Mouse (Mus musculus) T-helper 17 cell (primary cell): ENCODE data around the gene Usp19.

Experiments
- in situ Hi-C, 2 experiments: fragments of 300-600 bp; cut with MboI, MseI; formaldehyde crosslinking; loops; 1 replicate in 1 of 2; 2 replicates in 1 of 2; pipeline ENCODE4 v1.15.1; 2025; ENCODE audit warnings: high pct_unique_total_duplicates in 2 of 2

The Usp19 gene

DNA sequence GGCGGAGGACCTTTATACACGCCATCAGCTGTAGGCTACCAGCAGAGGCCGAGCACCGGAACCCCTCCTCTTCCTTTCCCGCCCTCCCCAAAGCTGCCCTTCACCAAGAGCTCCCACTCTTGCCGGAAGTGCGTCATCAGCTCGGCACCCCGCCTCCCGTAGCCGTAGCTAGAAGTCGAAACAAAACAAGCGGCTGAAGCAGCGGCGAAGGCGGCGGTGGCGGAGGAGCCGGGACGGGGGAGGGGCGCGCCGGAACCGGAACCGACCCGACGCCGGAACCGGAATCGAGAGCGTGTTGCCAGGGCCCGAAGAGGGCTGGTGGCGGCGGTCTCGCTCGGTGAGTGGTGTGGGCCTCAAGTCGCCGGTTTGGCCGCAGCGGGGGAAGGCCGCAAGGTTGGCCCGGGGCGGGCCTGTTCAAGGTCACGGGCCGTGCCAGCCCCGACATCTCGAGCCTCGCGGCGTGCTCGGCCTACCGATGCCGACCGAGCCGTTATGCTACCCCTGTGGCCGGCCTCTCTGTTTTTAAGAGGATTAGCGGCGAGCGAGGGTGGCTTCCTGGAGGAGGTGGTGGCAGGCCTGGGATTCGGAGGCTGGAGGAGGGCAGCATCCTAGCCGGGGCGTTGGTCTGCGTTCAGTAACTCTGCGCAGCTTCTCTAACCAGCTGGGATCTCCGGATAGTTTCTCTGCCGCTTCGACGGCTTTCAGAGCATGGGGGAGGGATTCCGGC, at the start of gene Usp19:
Gene Usp19 (plus strand): TSS at position 44 of the 727 bp plus-strand sequence.
- in situ Hi-C loops = no loop called here

DNA sequence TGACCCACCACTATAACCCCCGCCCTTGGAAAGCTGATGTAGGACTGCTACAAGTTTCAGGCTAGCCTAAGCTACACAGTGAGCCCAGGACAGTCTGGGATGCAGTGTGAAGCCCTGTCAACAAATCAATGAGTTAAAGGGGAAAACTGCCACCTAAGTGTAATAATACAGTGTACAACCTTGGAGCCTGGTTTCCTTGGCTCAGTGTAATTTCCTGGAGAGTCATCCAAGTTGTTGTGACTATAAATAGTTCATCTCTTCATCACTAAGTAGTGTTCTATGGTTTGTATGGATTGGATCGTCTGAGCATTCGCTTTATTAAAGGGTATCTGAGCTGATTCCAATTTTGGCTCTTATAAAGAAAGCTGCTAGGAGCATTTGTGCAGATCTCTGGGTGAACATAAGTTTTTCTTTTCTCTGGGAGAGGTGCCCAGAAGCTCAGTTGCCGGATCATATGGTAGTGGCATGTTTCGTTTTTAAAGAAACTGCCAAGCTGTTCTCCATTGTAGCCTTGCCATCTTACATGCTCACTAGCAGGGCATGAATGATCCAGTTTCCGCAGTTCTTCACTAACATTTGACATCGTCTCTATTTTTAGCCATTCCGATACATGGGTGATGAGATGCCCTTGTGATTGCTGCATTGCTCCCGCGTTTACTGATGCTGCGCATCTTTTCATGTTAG, 49.0 kb upstream of the Usp19 start:
- in situ Hi-C loops = no loop called here

DNA sequence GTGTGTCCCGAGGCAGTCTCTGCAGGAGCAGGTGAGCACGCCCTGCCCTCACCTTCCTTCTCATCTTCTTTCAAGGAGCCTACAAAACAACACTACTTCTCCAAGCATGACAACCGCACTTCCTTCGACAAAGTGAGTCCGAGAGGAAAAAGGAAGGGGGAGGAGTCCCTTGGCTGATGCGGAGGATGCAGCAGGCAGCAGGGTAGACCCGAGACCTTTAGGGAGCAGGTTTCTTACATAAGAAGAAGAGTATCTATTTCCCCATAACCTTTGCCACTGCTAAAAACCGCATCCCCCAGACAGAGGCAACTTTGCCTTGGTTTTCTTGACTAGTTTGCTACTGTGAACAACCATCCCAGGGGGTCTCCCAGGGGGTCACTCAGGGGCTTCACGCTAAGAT, 45.3 kb upstream of the Usp19 start:
- in situ Hi-C loops = no loop called here

DNA sequence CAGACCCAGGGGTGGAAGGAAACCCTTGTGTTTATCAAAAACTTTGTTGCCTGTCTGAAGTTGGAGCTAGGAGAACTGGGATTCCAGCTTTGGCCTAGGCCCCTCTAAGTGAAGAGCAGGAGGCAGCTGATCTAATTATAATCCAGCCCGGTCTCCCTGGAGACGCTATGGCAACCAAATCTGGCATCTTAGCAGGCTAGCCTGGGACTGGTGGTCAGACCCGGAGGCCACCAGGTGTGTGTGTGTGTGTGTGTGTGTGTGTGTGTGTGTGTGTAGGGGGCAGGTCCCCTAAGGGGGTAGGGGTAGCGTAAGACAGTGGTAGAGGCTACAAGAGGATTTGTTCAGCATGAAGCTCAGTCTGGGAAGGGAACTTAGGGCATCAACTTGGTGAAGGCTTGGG, 40.5 kb upstream of the Usp19 start:
- in situ Hi-C loops = no loop called here

DNA sequence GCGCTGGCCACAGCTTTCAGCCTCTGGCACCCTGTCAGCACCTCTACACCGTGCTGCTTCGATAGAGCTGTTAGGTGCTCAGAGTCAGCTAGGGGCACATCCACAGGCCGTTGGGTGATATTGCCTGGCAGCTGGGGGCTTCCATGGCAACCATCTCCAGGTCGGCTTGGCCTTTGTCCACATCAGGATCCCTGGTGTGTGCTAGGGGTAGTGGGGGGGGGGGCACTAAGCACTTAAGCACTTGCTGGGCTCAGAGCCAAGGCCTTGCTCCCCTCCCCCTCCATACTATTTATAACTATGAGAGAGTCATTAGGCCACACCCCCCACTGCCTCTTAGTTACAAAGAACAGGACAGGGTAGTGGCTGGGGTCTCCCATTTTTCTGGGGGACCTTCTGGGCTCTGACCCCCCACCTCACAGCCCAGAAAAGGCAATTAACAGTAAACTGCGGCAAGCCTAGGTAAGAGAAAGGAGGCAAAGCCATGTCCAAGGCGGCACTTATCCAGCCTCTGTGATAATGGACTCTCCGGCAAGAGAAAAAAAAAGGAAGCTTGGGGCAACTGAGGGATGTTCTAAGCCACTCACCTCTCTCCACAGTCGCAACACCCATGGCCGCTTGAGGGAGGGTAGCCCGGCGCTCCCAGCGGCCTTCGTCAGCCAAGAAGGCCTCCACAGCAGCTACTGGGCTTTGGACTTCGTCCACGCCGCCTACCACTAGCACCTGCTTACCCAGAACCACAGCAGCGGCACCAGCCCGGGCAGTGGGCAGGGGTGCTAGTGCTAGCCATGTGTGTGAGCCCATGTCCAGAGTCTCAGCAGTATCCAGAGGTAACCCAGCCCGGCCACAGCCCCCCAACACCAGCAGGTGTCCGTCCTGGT, 39.9 kb upstream of the Usp19 start:
- in situ Hi-C loops = no loop called here

DNA sequence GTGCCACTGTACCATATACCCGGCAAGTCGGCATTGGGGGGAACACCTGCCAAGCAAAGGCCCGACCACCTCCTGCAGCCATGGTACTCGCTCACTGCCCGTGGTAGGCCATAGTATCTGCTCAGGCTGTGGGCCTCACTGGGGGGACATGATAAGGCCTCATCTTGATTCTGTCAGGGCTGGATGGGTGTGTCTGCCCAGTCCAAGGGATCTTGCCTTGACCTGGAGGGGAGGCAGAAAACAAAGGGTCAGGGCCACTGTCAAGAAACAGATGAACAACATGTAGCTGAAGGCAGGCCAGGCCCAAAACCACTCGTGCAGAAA, 39.3 kb upstream of the Usp19 start:
- in situ Hi-C loops = no loop called here

DNA sequence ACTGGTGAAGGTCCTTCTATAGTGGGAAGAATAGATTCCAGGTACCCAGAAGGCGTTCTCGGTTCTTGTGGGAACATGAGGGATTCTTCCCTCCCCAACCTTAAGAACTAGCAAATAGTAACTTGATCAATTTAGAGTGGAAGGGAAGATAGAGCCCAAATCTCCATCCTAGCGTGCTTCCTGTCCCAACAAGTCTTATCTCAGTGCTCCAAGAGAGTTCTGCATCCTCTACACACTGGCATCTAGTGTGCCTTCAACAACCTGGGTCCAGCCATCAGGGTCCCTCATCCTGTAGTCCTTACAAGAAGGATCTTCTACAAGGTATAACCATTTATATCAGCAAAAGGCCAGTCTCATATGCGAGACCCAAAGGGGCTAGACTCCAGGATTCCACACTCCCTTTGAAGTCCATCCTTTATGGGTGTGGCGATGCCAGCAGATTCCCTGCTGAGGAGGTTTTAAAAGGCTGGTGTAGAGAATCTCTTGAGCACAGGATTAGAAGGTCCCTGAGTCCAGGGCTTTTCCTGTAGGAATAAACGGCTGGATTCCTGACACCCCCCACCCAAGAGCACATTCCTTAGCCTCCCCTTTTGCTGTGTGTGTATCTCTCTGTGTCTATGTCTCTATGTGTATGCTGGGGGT, 38.8 kb upstream of the Usp19 start:
- in situ Hi-C loops = no loop called here

DNA sequence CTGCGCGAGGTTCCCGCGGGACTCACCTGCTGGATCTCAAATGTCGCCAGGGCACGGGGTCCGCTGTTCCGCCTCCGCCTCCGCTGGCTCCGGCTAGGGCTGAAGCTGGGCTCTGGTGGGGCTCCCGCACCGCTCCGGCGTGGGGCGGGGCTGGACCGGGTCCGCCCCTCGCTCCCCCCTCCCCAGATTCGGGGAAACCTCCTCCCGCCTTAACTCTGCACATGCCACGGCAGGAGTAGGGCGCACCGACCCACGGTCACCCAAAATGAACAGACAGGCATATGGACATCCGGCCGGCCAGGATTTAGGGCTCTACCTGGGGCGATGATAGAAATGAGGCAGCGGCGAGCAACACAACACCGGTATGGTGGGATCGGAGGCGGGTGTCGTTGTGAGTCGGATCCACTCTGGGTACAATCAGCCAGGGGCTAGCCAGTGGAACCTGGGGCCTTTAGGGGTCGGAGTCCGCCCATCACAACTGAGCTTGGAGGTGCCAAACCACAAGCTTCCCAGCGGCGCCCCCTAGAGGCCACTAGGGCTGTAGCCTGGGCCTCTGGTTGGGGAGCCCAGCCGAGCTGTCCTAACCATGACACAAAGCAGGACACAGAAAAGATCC, 38.0 kb upstream of the Usp19 start:
- in situ Hi-C loops = no loop called here

DNA sequence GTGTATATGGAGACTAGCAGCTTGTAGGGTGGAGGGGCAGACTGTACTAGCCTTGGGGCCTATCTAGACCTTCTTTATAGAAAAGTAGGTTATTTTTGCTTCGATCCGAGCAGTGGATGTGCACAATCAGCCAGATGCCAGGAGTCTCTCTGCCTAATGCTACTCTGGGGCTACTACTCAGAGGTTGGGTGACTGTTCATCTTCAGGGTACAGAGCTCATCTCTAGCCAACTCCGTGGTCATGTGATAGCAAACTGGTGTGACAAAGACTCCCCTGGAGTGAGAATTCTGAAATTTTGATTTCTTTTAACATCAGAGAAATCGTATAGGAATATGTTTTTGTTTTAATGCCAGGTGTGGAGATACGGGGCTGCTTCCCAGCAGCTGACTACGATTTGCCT, 37.5 kb upstream of the Usp19 start:
- in situ Hi-C loops = no loop called here

DNA sequence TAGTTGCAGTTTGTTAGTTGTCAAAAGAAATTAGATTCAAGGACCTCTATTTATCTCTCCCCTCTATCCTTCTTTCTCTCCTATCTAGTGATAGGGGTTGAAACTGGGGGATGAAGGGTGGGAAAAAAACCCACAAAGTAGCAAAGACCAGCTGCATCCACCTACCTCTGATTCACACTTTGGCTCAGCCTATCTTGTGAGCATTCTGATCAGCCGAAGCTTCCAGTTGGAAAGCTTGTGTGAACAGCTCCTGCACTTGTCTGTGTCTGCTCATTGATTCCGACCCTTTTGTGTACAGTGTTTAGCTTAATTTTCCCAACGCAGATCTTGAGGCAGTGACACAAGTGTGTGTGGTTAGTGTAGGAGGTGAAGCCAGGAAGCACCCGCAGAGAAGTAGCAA, 36.9 kb upstream of the Usp19 start:
- in situ Hi-C loops = no loop called here

DNA sequence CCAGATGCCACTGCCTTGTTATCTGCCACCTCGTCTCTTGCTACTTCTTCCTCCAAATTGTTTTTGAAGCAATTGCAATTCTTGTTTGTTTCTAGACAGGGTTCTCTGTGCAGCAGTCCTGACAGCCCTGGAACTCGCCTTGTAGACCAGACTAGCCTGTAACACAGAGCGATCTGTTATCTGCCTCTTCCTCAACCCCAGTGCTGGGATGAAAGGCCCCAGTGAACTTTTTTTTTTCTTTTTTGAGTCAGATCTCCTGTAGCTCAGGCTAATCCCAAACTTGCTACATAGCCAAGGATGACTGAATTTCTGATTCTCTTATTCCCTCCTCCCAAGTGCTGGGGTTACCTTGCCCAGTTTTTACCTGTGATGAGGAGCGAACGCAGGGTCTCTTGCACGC, 36.0 kb upstream of the Usp19 start:
- in situ Hi-C loops = no loop called here

DNA sequence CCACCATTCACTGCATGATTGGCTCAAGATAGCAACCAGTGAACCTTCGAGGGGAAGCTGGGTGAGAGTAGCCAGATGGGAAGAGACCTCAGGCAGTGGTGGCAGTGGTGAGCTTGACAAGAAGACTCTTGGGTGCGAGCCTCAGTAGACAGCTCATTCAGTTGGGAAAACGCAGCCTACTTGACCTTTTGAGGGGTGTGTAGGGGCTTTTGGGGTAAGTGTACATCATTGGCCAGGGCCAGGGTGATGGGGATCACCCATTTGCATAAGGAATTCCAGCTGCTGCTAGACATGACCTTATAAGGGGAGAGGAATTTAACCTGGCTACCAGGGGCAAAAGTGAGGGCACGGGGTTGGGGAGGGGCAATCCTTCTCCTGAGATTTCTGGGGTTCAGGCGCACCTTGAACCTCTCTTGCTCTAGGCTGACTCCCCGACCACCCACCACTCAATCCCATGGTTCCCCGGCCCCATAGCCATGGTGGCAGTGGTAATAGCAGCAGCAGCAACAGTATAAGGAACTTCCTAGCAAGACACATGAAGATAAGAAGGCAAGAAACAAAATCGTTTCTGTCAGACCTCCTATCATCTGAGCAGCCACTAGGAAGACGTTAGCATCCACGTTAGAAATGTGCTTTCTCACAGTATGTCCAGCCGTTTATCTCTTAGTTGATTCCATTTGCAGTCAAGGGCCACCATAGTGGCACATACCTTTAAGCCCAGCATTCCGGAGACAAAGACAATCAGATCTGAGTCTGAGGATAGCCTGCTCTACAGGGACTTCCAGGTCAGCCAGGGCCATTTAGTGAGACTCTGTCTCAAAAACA, 34.4 kb upstream of the Usp19 start:
- in situ Hi-C loops = no loop called here

DNA sequence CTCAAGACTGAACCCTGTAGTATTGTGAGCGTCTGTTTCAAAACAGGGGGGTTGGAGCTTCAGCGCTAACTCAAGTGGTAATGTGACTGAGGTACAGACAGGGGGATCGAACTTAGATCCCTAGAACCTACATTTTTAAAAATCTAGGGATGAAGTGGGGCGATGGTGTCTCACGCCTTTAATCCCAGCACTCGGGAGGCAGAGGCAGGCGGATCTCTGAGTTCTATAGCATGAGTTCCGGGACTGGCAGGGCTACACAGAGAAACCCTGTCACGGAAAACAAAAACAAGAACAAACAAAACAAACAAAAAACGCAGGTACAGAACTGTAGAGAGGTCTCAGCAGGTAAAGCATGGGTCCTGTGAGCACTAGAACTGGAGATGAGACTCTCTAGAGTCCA, 33.4 kb upstream of the Usp19 start:
- in situ Hi-C loops = no loop called here

DNA sequence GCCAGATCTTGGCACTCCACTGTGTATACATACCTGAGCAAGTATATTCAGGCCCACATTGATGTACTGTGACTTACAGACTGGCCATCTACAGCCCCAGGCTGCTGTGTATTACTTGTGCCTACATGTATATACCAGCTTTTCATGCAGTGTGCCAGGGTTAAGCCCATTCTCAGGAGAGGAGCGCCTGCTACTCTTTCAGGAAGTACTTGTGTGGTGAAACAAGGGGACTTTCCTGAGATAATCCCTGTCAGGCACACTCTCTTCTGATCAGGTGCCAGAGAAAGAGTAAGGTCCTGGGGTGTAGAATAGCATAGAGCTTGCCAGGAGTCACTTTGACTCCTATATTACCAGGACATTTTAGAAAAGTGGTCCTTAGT, 30.5 kb upstream of the Usp19 start:
- in situ Hi-C loops = no loop called here

DNA sequence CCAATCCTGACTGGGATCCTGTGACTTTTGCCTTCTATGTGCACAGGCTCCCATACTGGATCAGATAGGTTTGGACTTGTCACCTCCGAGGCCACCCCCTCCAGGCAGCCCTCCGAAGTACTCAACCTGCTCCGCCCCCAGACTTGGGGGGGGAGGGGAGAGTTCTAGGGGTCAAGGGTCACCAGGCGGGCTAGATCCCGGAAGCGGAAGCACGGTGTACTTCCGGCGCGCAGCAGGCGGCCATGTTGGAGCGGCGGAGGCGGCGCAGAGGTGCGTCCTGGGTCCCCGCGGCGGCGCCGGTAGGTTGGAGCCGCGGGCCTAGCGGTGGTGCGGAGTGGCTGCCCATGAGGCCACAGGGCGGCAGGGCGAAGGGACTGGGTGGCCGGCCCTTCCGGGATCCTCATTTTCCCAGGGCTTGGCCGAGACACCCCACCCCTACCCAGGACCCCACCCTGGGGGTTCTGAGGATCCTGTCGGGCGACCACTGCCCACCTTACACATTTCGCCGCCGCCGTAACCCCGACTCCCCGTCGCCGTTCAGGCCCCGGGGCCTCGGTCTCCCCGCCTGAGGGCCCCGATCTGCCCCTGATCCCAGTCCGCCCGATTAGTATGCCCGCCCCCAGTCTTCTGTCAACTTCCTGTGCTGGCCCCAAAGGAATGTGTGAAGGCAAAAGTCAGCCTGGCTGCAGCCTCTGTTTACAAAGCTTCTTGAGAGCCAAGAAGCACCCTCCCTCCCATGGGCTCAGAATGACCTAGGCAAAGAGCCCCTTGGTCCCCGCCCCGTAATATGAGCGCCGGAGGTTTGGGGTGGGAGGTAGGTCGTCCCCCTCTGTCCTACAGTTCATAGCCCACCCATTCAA, 29.9 kb upstream of the Usp19 start, which contains the start of gene Ccdc71:
Gene Ccdc71 (plus strand): TSS at position 209 of the 860 bp plus-strand sequence.
- in situ Hi-C loops = no loop called here

DNA sequence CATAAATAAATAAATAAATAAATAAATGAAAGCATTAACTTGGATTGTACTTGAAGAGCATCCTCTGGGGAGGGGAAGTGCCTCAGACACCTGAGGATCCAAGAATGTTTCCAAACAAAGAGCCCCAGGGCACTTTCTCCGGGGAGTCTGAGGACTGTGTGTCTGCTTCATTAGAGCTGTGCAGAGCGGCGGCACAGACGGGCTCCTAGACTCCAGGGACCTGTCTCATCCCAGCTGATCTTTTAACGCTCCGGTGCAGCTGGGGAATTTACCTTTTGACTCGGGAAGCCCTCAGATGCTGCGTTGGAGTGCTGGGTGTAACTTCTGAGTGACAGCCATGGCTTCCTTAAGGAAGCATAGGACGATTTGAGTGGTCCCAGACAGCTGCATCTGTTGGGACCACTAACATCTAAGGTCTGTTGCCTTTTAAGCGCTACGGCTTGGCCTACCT, 29.2 kb upstream of the Usp19 start, which contains the start of gene Klhdc8b:
Gene Klhdc8b (minus strand): TSS at position 401 of the 451 bp plus-strand sequence.
- in situ Hi-C loops = no loop called here

DNA sequence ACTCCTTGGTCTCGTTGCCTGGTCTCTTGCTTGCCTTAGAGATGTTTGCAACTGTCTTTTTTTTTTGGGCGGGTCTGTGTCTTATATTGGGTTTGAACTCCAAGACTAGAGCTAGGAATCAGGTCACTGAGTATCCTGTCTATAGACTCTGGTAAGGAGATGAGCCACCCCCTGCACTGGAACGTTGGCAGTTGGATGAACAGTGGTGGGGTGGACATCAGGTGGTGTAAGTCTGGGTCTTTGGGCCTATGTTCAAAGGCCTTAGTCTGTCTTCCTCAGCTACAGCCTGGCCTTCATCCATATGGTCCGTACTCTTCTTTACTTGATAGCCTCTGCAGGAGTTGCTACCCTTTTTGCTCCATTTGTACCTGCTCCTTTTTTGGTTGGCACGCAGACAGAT, 28.7 kb upstream of the Usp19 start:
- in situ Hi-C loops = no loop called here

DNA sequence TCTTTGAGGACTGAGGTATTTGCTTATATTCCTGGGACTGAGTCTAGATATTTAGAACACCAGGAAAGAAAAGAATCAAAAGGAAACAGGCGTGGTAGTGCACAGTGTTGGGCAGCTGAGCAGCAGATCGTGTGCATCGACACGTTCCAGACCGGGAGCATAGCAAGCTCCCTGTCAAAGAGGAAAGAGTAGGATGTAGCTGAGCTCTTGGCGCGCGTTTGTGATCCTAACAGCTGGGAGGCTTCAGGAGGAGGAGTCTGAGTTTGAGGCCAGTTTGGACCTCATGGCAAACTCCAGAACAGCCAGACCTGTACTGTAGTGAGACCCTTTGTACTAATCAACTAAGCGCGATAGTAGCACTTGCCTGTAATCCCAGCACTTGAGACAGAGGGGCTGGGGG, 28.2 kb upstream of the Usp19 start:
- in situ Hi-C loops = no loop called here

DNA sequence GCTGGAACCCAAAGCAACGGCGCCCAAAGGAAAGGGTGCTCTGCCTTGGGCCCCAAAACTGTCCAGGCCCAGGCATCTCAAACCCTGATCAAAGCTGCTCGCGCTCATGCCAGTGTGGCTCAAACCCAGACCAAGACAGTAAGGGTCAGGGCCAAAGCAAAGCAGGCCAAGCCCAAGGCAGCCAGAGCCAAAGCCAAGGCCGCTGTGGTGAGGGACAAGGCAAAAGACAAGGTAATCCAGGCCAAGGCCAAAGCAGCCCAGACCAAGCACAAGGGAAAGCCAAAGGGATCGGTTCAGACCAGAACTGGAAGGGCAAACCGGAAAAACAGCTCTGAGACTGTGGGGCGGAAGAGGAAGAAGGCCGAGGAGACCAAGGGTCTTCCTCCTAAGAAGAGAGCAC, 26.7 kb upstream of the Usp19 start:
- in situ Hi-C loops = no loop called here

DNA sequence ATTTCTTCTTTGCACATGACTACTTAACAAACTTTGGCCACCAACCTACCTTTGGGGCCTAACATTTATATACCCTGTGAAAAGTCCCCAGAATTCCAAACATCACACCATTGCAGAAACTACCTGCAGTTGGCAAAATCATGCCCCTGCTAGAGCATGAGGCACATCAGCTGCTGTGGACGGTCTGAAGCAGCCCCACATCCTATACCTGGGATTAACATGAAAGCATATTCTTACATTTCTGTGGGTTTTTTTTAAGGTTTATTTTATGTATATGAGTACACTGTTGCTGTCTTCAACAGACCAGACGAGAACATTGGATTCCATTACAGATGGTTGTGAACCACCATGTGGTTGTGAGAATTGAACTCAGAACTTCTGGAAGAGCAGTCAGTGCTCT, 24.2 kb upstream of the Usp19 start:
- in situ Hi-C loops = no loop called here
